Mouse (Mus musculus) liver, embryonic 16.5 days (tissue): ENCODE results near the gene Galnt18. TPM values are rescaled to one million over a fixed set of nuclear protein-coding genes. Genes with fewer than 3 reads are reported as not detected.

Experiments
- ATAC-seq: fragments of 200-750 bp; cut with Nextera tagmentation; 2 replicates; pipeline ENCODE4 v1.8.0; 2017; ENCODE audit warnings: low read depth, mild to moderate bottlenecking, moderate number of reproducible peaks, moderate library complexity
- H3K27ac ChIP-seq: fragments of 300-500 bp; sonication (generic); 2 replicates; pipeline ENCODE4 v1.5.1; 2014; ENCODE audit warnings: mild to moderate bottlenecking, low read length
- H3K27me3 ChIP-seq: fragments of 300-500 bp; sonication (generic); 2 replicates; pipeline ENCODE4 v1.6.1; 2014; ENCODE audit warnings: low read depth, low read length, mixed read lengths; ENCODE audit not compliant: control insufficient read depth, insufficient read depth
- H3K36me3 ChIP-seq: fragments of 300-500 bp; sonication (generic); 2 replicates; pipeline ENCODE4 v1.6.1; 2014; ENCODE audit warnings: mild to moderate bottlenecking; ENCODE audit not compliant: control insufficient read depth, insufficient read depth
- H3K4me1 ChIP-seq: fragments of 300-500 bp; sonication (generic); 2 replicates; pipeline ENCODE4 v1.6.1; 2014; ENCODE audit warnings: low read depth, low read length, mixed read lengths; ENCODE audit not compliant: control insufficient read depth
- H3K4me2 ChIP-seq: fragments of 300-500 bp; sonication (generic); 2 replicates; pipeline ENCODE4 v1.6.1; 2014; ENCODE audit warnings: low read depth, low read length, mixed read lengths
- H3K4me3 ChIP-seq: fragments of 300-500 bp; sonication (generic); 2 replicates; pipeline ENCODE4 v1.5.1; 2014; ENCODE audit warnings: low read depth, mild to moderate bottlenecking, low read length
- H3K9ac ChIP-seq: fragments of 300-500 bp; sonication (generic); 2 replicates; pipeline ENCODE4 v1.6.1; 2014; ENCODE audit warnings: low read depth, low read length
- H3K9me3 ChIP-seq: fragments of 300-500 bp; sonication (generic); replicated peaks from 2 replicates; pipeline ENCODE4 v1.6.1; 2016; ENCODE audit warnings: low read length; ENCODE audit not compliant: control insufficient read depth
- WGBS: fragments of 180-500 bp; shearing (Covaris S2); extraction: QIAGEN DNeasy Blood & Tissue Kit; methylation state at CpG from one replicate; pipeline ENCODE4 v1.1.7; 2014; ENCODE audit not compliant: insufficient replicate concordance; 5-methylcytosine and 5-hydroxymethylcytosine counted together
- polyA plus RNA-seq: library from polyadenylated mRNA; unstranded; fragments of >200 nt; fragmentation: Nextera tagmentation; extraction: Ambion mirVana; gene quantifications from 2 replicates; pipeline ENCODE4 v1.2.1, GENCODE M21; 2015

Galnt18 gene
- polyA plus RNA-seq, 1 experiment from 2014 or later: 2.2 TPM

DNA sequence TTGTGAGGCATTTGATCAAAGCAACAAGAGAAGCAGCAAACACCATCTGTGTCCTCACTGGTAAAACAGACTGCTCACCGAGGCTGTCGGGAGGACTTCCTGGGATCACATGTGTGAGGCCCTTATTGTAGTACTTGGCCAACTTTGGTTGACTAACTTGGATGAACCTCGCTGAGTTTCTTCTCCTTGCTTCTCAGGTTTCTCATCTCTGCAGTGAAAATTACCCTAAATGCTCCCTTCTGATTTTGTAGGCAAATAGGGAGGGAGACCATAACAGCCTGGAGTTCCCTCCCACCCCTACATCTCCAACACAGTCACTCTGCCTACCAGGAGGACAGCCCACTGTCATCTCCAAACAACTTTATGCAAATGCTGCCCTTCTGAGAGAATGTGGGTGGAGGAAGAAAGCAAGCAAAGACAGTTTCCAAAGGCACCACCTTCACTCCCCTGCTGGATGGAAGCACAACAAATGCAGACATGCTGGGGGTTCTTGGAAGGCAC is 31.2 kb downstream of the Galnt18 start:
- H3K4me2 ChIP-seq: no peak overlapping the region
- H3K4me1 ChIP-seq: no peaks in the 10 kb centered on the region
- no peak for ATAC-seq
- no peaks in the 10 kb centered on the region for H3K9me3 ChIP-seq
- no peak overlapping the region for H3K4me3 ChIP-seq
- no peaks in the 10 kb centered on the region for H3K36me3 ChIP-seq
- 66% methylated on average over 3 of the region's 3 CpGs for WGBS
- H3K27ac ChIP-seq: no peak overlapping the region
- H3K9ac ChIP-seq: no peak overlapping the region
- no peaks in the 10 kb centered on the region for H3K27me3 ChIP-seq

GRCm38 (mm10) chr7:111744770-111745169 is 35.0 kb downstream of the Galnt18 start:
- ATAC-seq: no peak
- no peaks in the 10 kb centered on the region for H3K27me3 ChIP-seq
- H3K27ac ChIP-seq: no peak overlapping the region
- no peaks in the 10 kb centered on the region for H3K4me1 ChIP-seq
- no peak overlapping the region for H3K9ac ChIP-seq
- no peaks in the 10 kb centered on the region for H3K9me3 ChIP-seq
- H3K4me3 ChIP-seq: no peak overlapping the region
- H3K36me3 ChIP-seq: no peaks in the 10 kb centered on the region
- no peak overlapping the region for H3K4me2 ChIP-seq

- no peaks in the 10 kb centered on the region for H3K9me3 ChIP-seq
- H3K27me3 ChIP-seq: no peaks in the 10 kb centered on the region
- H3K4me1 ChIP-seq: no peaks in the 10 kb centered on the region
- no peak overlapping the region for H3K27ac ChIP-seq
- no peak overlapping the region for H3K9ac ChIP-seq
- no peak overlapping the region for H3K4me2 ChIP-seq
- H3K4me3 ChIP-seq: no peak overlapping the region
- ATAC-seq: no peak
- no peaks in the 10 kb centered on the region for H3K36me3 ChIP-seq
- 31% methylated on average over 2 of the region's 2 CpGs for WGBS
Measured at GRCm38 (mm10) chr7:111741595-111741994, 38.2 kb downstream of the Galnt18 start.

GRCm38 (mm10) chr7:111740091-111740490 is 39.7 kb downstream of the Galnt18 start:
- Histone ChIP-seq H3K9me3 (no peaks in the 10 kb centered on the region), H3K4me2 (no peak overlapping the region), H3K4me1 (no peaks in the 10 kb centered on the region), H3K4me3 (no peak overlapping the region), H3K36me3 (no peaks in the 10 kb centered on the region), H3K9ac (no peak overlapping the region), H3K27me3 (no peaks in the 10 kb centered on the region), H3K27ac (no peak overlapping the region)
- no peak for ATAC-seq
- 72% methylated on average over 6 of the region's 6 CpGs for WGBS

- no peak overlapping the region for H3K4me2 ChIP-seq
- no peaks in the 10 kb centered on the region for H3K36me3 ChIP-seq
- H3K27ac ChIP-seq: no peak overlapping the region
- no peak for ATAC-seq
- WGBS: 50% methylated on average over 5 of the region's 5 CpGs
- H3K4me1 ChIP-seq: no peaks in the 10 kb centered on the region
- no peak overlapping the region for H3K4me3 ChIP-seq
- no peaks in the 10 kb centered on the region for H3K27me3 ChIP-seq
- H3K9ac ChIP-seq: no peak overlapping the region
- H3K9me3 ChIP-seq: no peaks in the 10 kb centered on the region
Measured at GRCm38 (mm10) chr7:111739371-111739765, 40.4 kb downstream of the Galnt18 start.

DNA sequence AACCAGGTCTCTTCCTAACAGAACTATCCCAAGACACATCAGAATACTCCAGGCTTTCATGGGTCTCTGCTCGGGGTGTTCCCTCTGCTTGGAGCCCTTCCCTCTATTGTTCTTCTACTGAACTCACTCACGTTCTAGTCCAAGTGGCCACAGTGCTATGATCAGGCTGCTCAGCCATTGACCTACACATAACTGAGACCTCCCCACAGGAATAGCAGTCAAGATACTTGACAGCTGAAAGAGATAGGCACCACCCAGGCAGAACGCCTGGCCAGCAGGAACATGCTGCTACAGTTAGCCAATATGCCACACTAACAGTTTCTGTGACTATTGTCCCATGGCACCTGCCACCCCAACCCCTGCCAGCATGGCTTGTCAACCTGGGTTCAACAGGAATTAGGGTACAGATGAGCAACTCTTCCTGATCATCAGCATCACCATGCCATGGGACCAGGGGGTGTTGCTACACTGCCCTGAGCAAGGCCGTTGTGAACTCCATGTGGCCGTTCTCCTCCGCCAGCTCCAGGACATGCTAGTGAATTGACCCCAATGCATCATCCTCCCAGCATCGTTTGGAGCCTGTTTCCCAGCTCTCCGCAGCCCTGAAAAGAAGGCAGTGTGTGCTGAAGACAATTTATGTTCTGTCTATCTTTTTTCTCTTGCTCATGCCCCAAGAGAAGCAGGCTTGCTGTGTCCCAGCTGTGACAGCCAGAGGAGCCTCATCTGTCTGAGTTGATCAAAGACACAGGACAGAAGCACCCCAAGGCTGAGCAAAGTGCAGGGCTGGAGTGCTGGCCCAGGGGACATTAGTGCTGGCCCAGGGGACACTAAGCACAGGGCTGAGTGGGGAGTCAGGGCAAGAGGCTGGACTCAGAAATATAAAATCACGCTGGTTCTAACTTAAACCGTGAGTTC is 41.1 kb downstream of the Galnt18 start:
- no peak overlapping the region for H3K9ac ChIP-seq
- H3K4me3 ChIP-seq: no peak overlapping the region
- ATAC-seq: no peak
- H3K4me2 ChIP-seq: no peak overlapping the region
- H3K4me1 ChIP-seq: no peaks in the 10 kb centered on the region
- no peaks in the 10 kb centered on the region for H3K36me3 ChIP-seq
- 49% methylated on average over 10 of the region's 10 CpGs for WGBS
- H3K27me3 ChIP-seq: no peaks in the 10 kb centered on the region
- no peaks in the 10 kb centered on the region for H3K9me3 ChIP-seq
- no peak overlapping the region for H3K27ac ChIP-seq

- H3K9me3 ChIP-seq: no peaks in the 10 kb centered on the region
- no peak for ATAC-seq
- H3K36me3 ChIP-seq: no peaks in the 10 kb centered on the region
- H3K4me1 ChIP-seq: no peaks in the 10 kb centered on the region
- no peak overlapping the region for H3K4me3 ChIP-seq
- 35% methylated on average over 7 of the region's 7 CpGs for WGBS
- no peak overlapping the region for H3K4me2 ChIP-seq
- no peaks in the 10 kb centered on the region for H3K27me3 ChIP-seq
- no peak overlapping the region for H3K9ac ChIP-seq
- H3K27ac ChIP-seq: no peak overlapping the region
Measured at GRCm38 (mm10) chr7:111737426-111737825, 42.4 kb downstream of the Galnt18 start.

- Histone ChIP-seq H3K9me3 (no peaks in the 10 kb centered on the region), H3K36me3 (no peaks in the 10 kb centered on the region), H3K9ac (no peak overlapping the region), H3K27me3 (no peaks in the 10 kb centered on the region), H3K4me1 (no peaks in the 10 kb centered on the region), H3K4me3 (no peak overlapping the region), H3K4me2 (no peak overlapping the region), H3K27ac (no peak overlapping the region)
- ATAC-seq: no peak
- WGBS: 28% methylated on average over 3 of the region's 3 CpGs
Measured at GRCm38 (mm10) chr7:111736365-111736764, 43.4 kb downstream of the Galnt18 start.
